Mouse (Mus musculus) spleen, adult 12 weeks (tissue): Measurements from ENCODE around the gene Olfr1260.

Source experiments
- DNase-seq: peaks from one replicate; pipeline ENCODE4 v3.0.0; 2022; ENCODE audit warnings: low spot score

Gene Olfr1260

GRCm38 (mm10) chr2:89974184-89974583 lies at the start of gene Olfr1260:
TSS of gene Olfr1260 (plus strand) at chr2:89974340.
- no peak for DNase-seq

- no peak for DNase-seq
These were observed 47.1 kb upstream of the Olfr1260 start, which contains the start of gene Olfr1258 for GRCm38 (mm10) chr2:89927009-89927408. TSS of gene Olfr1258 (plus strand) at chr2:89927309.

- DNase-seq = no peak
These were observed 25.6 kb upstream of the Olfr1260 start, which contains the start of gene Olfr1259 for GRCm38 (mm10) chr2:89948564-89948963. TSS of gene Olfr1259 (minus strand) at chr2:89948664.

- no peak for DNase-seq
These were observed 3.6 kb downstream of the Olfr1260 start for GRCm38 (mm10) chr2:89977709-89978108.

GRCm38 (mm10) chr2:89990921-89991320 lies 16.8 kb downstream of the Olfr1260 start, which contains the start of gene Olfr1261:
TSS of gene Olfr1261 (plus strand) at chr2:89991221.
- no peak for DNase-seq

- DNase-seq = no peak
These were observed 25.7 kb downstream of the Olfr1260 start, which contains the start of gene Olfr1262 for GRCm38 (mm10) chr2:89999845-90000244. TSS of gene Olfr1262 (plus strand) at chr2:90000145.

GRCm38 (mm10) chr2:90011831-90012230 lies 37.7 kb downstream of the Olfr1260 start, which contains the start of gene Olfr1263:
TSS of gene Olfr1263 (plus strand) at chr2:90012131.
- DNase-seq = no peak

GRCm38 (mm10) chr2:90025477-90025876 lies 51.3 kb downstream of the Olfr1260 start, which contains the start of gene Olfr1264:
TSS of gene Olfr1264 (minus strand) at chr2:90025577.
- no peak for DNase-seq
